Mouse (Mus musculus) forebrain, embryonic 15.5 days (tissue): ENCODE measurements at regions not wholly inside any gene's neighbourhood (a gene's known extent, or its start where the extent isn't known, plus 50 kb on each side); places are given as distances from the start of the nearest gene placed in this dataset.

Experiments
- ATAC-seq: fragments of 200-750 bp; cut with Nextera tagmentation; replicated peaks from 2 replicates; pipeline ENCODE4 v1.8.0; 2017; ENCODE audit warnings: mild to moderate bottlenecking, moderate TSS enrichment, moderate library complexity
- H3K27ac ChIP-seq: fragments of 300-500 bp; sonication (generic); replicated peaks from 2 replicates; pipeline ENCODE4 v1.5.1; 2015; ENCODE audit warnings: mild to moderate bottlenecking, inconsistent platforms
- H3K27me3 ChIP-seq: fragments of 300-500 bp; sonication (generic); 2 replicates; pipeline ENCODE4 v1.6.1; 2015; ENCODE audit warnings: inconsistent platforms
- H3K36me3 ChIP-seq: fragments of 300-500 bp; sonication (generic); 2 replicates; pipeline ENCODE4 v1.6.1; 2015; ENCODE audit warnings: mild to moderate bottlenecking, inconsistent platforms
- H3K4me1 ChIP-seq: fragments of 300-500 bp; sonication (generic); 2 replicates; pipeline ENCODE4 v1.6.1; 2015; ENCODE audit warnings: inconsistent platforms
- H3K4me2 ChIP-seq: fragments of 300-500 bp; sonication (generic); replicated peaks from 2 replicates; pipeline ENCODE4 v1.6.1; 2015; ENCODE audit warnings: mild to moderate bottlenecking, inconsistent platforms
- H3K4me3 ChIP-seq: fragments of 300-500 bp; sonication (generic); 2 replicates; pipeline ENCODE4 v1.5.1; 2015; ENCODE audit warnings: mild to moderate bottlenecking, inconsistent platforms
- H3K9ac ChIP-seq: fragments of 300-500 bp; sonication (generic); replicated peaks from 2 replicates; pipeline ENCODE4 v1.6.1; 2015; ENCODE audit warnings: mild to moderate bottlenecking, inconsistent platforms
- H3K9me3 ChIP-seq: fragments of 300-500 bp; sonication (generic); 2 replicates; pipeline ENCODE4 v1.6.1; 2016; ENCODE audit warnings: inconsistent platforms
- WGBS: fragments of 180-500 bp; shearing (Covaris S2); methylation state at CpG from one replicate; pipeline ENCODE4 v1.1.7; 2015; ENCODE audit warnings: mixed read lengths; 5-methylcytosine and 5-hydroxymethylcytosine counted together

DNA sequence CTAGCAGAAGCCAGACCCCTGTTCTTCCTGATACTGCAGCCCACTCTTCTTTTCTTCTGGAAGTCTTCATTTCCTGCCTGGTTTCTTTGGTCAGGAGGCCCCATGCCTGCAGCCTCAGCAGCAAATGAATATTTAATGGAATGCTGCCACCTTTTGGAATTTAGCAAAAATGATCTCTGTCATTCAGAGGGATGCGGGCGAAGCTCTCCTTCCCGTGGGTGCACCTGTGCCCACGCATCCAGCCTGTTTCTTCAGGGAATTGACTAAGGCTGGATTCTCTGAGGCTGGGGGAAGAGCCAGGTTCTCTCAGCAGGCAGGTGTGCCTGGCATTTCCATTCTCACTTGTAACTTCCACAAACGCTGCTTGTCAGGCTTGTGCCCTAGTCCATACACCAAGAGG lies 279.1 kb upstream of the Eef2kmt start:
- no peaks in the 10 kb centered on the region for H3K9me3 ChIP-seq
- H3K4me1 ChIP-seq = peaks cover 21% of the 10 kb centered on the region
- H3K9ac ChIP-seq = no peak overlapping the region
- WGBS = 45% methylated on average over 5 of the region's 5 CpGs
- H3K27ac ChIP-seq = no peak overlapping the region
- ATAC-seq = no peak
- no peak overlapping the region for H3K4me2 ChIP-seq
- no peak overlapping the region for H3K4me3 ChIP-seq
- H3K36me3 ChIP-seq = no peaks in the 10 kb centered on the region
- no peaks in the 10 kb centered on the region for H3K27me3 ChIP-seq

DNA sequence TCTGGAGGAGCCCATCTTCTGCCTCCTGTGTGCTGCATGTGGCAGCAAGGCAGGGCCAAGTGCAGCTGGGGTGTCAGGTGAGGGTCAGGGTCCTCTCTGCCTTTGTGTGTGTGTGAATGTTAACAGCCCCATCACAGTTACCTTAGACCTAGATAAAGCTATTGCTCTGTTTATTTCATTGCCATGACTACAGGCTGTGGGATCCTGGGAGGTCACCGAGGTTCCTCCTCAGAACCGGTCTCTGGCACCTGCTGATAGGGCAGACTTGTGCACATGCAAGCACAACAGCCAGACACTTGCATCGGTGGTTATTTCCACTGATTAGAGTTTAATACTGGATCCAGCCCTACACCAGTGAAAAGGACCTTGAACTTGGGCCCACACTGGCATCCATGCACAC lies 278.6 kb upstream of the Eef2kmt start:
- Histone ChIP-seq H3K4me3 (no peak overlapping the region), H3K9ac (no peak overlapping the region), H3K4me2 (no peak overlapping the region), H3K36me3 (no peaks in the 10 kb centered on the region), H3K27me3 (no peaks in the 10 kb centered on the region), H3K9me3 (no peaks in the 10 kb centered on the region), H3K4me1 (peaks cover 20% of the 10 kb centered on the region), H3K27ac (no peak overlapping the region)
- WGBS = 67% methylated on average over 3 of the region's 3 CpGs
- ATAC-seq = no peak

DNA sequence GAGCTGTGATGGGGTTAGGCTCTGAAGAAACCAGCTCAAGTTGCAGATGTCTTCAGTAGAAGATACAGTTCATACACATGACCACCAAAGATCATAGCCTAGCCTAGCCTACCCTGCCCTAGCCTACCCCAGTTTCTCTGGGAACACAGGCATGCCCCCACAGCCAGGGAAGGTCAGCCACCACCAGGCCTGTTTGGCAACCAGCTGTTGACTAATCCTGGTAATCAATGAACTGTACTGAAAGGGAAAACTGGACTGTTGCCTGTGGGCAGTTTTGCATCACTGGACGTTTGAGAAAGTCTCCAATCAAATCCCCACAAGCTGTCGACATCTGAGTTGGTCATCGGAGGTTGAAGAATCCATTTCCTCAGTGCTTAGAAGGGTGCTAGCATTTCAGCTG lies 276.5 kb upstream of the Eef2kmt start:
- ATAC-seq = no peak
- Histone ChIP-seq H3K4me2 (no peak overlapping the region), H3K4me1 (peaks cover 11% of the 10 kb centered on the region), H3K27ac (no peak overlapping the region), H3K36me3 (no peaks in the 10 kb centered on the region), H3K9ac (no peak overlapping the region), H3K9me3 (no peaks in the 10 kb centered on the region), H3K4me3 (no peak overlapping the region), H3K27me3 (no peaks in the 10 kb centered on the region)
- WGBS = 76% methylated on average over 3 of the region's 3 CpGs

DNA sequence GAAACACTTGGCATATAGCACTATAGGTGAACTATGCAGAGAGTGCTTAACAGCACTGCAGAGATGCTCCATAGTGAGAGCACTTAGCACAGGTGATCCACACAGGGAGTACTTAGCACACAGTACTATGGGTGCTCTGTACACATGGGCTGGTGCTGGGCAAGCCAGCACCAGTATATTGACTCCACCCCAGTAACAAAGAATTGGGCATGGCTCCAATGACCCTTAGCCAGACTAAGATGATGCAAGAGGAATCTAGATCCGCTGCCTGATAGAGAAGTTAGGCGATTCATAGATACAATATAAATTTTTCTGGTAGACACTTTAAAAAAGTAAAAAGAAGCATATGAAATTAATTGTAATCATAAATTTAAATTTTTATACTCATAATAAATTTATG lies 274.0 kb upstream of the Eef2kmt start:
- Histone ChIP-seq H3K9ac (no peak overlapping the region), H3K27ac (no peak overlapping the region), H3K4me3 (no peak overlapping the region), H3K4me2 (no peak overlapping the region), H3K4me1 (0 out of 2 replicates have a peak, but pooled peaks cover 2% of the 10 kb centered on the region), H3K27me3 (no peaks in the 10 kb centered on the region), H3K36me3 (no peaks in the 10 kb centered on the region), H3K9me3 (no peaks in the 10 kb centered on the region)
- ATAC-seq = no peak
- 84% methylated on average over 2 of the region's 2 CpGs for WGBS

DNA sequence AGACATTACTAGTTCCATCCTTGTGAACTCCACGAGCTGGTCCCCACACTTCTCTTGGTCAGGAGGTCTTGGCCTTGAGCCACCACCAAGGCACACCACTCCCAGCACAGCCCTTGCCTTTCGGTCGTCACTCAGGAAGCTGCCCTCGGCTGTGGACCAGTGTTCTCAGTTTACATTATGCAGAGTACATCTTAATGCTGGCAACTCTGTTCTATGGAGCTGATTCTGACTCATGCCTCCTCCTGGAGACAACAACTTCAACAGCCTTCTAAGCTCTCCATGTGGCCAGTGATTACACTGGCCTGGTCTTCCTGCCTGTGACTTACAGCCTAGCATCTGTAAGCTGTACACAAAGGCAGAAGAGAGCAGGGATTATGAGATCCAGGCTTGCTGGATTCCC lies 272.2 kb upstream of the Eef2kmt start:
- no peaks in the 10 kb centered on the region for H3K36me3 ChIP-seq
- no peak overlapping the region for H3K4me2 ChIP-seq
- 68% methylated on average over 4 of the region's 4 CpGs for WGBS
- H3K27ac ChIP-seq = no peak overlapping the region
- ATAC-seq = no peak
- no peak overlapping the region for H3K9ac ChIP-seq
- no peak overlapping the region for H3K4me3 ChIP-seq
- no peaks in the 10 kb centered on the region for H3K9me3 ChIP-seq
- H3K4me1 ChIP-seq = no peaks in the 10 kb centered on the region
- no peaks in the 10 kb centered on the region for H3K27me3 ChIP-seq

DNA sequence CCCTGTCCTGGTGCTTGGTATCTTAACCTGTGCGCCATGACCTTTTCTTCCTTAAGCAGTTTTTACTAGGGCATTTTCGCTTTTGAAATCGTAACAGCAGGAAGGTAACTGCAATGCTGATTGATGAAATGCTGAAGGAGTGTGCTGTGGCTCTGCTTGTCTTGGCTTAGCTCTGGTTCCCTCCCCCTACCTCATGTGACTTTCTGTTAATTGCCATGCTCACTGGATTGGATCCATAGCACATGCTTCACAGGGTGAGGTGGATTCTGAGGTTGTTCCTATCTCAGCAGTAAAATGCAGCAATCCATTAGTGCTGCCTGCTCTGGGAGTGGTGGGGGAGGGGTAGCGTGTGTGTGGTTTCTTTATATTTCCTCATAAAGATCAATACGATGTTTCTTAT lies 268.6 kb upstream of the Eef2kmt start:
- H3K4me2 ChIP-seq = no peak overlapping the region
- H3K9me3 ChIP-seq = no peaks in the 10 kb centered on the region
- 0 out of 2 replicates have a peak overlapping the region, but pooled peaks have one; percentile 27 for H3K27ac ChIP-seq
- no peaks in the 10 kb centered on the region for H3K4me1 ChIP-seq
- no peak overlapping the region for H3K9ac ChIP-seq
- ATAC-seq = 0 out of 2 replicates have a peak, but pooled peaks have one; percentile 43
- no peaks in the 10 kb centered on the region for H3K36me3 ChIP-seq
- 88% methylated on average over 5 of the region's 5 CpGs for WGBS
- no peaks in the 10 kb centered on the region for H3K27me3 ChIP-seq
- H3K4me3 ChIP-seq = no peak overlapping the region

DNA sequence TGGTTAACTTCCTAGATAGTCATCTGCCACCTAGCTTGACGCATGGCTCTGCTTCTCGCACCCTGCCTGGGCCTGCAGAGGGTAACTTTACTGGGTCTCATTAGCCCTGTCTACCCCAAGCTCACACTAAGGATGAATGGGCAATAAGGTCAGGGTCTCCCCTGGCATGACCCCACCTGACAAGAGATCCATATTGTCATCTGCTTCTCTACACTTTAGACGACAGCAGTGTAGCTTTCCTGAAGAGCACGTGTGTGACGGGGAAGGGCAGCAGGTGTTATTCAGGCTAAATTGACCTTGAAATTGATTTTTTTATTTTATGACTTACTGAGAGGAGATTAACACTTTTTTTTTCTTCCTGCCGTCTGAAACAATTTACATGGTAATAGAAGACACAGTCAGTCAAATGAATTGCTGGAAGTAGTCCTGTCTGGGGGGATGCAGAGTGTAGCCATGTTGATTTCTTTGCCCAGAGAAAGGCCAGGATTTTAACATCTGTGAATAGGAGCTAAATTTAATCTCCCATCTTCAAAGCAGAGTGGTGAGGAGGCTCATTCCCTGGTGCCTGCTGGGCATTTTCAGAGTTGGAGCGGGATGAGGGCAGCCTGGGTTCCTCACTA lies 267.7 kb upstream of the Eef2kmt start:
- no peak overlapping the region for H3K4me3 ChIP-seq
- no peak overlapping the region for H3K27ac ChIP-seq
- WGBS = 62% methylated on average over 7 of the region's 7 CpGs
- H3K4me2 ChIP-seq = no peak overlapping the region
- no peak overlapping the region for H3K9ac ChIP-seq
- ATAC-seq = no peak
- no peaks in the 10 kb centered on the region for H3K27me3 ChIP-seq
- H3K9me3 ChIP-seq = no peaks in the 10 kb centered on the region
- no peaks in the 10 kb centered on the region for H3K4me1 ChIP-seq
- no peaks in the 10 kb centered on the region for H3K36me3 ChIP-seq

DNA sequence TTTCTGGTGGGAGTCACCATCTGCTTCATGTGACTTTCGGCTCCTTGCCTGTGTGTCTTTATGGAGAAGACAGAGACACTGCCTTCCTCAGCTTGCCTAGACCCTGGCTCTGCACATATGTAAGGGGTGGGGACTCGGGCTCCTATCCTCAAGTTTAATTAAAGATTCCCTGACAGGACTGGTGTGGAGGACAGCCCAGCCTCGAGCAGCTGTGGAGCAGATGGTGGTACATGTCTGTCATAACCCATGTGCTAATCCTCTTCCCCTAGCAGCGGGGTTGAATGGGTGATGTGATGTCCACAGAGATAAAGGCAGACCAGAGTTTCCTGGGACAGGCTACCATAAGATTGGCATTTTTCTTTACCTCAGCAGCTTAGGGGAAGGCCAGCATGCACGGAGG lies 262.0 kb upstream of the Eef2kmt start:
- H3K36me3 ChIP-seq = no peaks in the 10 kb centered on the region
- WGBS = 65% methylated on average over 5 of the region's 5 CpGs
- H3K27ac ChIP-seq = no peak overlapping the region

DNA sequence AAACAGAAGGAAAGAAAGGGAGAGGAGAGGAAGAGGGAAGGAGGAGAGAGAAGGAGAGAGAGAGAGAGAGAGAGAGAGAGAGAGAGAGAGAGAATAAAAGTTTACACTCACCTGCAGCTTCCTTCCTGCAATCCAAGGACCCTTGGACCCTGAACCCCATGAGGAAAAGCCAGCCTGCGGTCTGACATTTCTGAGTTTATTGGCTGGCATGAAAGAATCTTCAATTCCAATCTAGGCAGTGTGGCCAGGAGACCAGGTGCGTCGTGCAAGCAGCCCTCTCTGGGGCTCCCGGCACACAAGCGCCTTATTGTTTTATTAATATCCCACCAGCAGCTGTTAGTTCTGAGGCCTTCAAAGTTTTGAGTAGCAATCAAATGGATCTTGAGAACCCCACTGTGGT lies 260.1 kb upstream of the Eef2kmt start:
- WGBS = 78% methylated on average over 5 of the region's 5 CpGs
- H3K36me3 ChIP-seq = no peaks in the 10 kb centered on the region
- ATAC-seq = no peak

More for the DNA sequence above, 262.0 kb upstream of the Eef2kmt start:
- no peak for ATAC-seq
- no peak overlapping the region for H3K9ac ChIP-seq
- H3K4me3 ChIP-seq = no peak overlapping the region
- H3K9me3 ChIP-seq = no peaks in the 10 kb centered on the region
- H3K4me1 ChIP-seq = no peaks in the 10 kb centered on the region
- H3K4me2 ChIP-seq = no peak overlapping the region
- H3K27me3 ChIP-seq = no peaks in the 10 kb centered on the region

DNA sequence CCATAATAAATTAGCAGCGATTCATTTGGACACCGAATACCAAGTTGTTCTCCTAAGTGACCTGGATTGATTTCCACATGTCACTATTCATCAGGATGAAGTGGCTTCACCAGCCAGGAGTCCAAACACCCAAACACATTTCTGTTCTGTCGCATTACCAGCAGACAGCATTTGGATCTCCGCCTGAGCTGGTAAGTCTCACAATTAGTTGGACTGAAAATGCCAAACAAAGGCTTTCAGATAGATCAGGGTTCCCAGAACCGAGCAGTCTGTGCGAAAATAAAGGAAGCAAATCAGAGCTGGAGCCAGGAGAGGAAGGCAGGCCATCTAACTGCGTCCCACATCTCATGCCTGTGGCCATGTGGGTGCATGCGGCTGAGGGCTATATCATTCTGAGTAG lies 251.5 kb upstream of the Eef2kmt start:
- H3K27ac ChIP-seq = peak overlapping the region; percentile 62
- peaks cover 12% of the 10 kb centered on the region for H3K4me1 ChIP-seq
- no peak overlapping the region for H3K4me2 ChIP-seq
- H3K9ac ChIP-seq = no peak overlapping the region
- no peak for ATAC-seq
- no peaks in the 10 kb centered on the region for H3K36me3 ChIP-seq
- 43% methylated on average over 8 of the region's 8 CpGs for WGBS
- H3K4me3 ChIP-seq = no peak overlapping the region
- no peaks in the 10 kb centered on the region for H3K27me3 ChIP-seq
- no peaks in the 10 kb centered on the region for H3K9me3 ChIP-seq

More for the DNA sequence above, 260.1 kb upstream of the Eef2kmt start:
- Histone ChIP-seq H3K9me3 (no peaks in the 10 kb centered on the region), H3K27ac (no peak overlapping the region), H3K4me3 (no peak overlapping the region), H3K4me1 (no peaks in the 10 kb centered on the region), H3K9ac (no peak overlapping the region), H3K27me3 (no peaks in the 10 kb centered on the region), H3K4me2 (no peak overlapping the region)

DNA sequence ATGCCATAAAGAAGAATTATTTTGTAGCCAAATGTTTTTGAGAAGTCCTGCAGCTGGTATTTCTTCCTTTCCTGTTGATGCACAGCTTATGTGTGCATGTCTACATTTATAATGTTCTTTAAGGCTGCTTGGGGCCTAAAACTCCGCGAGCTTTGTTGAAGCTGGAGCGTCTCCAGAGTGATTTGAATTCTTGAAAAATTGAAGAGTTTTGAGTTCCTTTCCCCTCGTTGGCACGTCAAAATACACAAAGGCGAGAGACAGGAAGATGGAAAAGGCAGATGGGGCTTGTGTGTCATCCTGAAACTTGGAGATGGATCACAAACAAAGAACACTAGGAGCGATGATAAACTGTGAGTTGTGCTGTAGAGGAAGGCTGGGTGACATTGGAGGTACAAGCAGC lies 246.2 kb upstream of the Eef2kmt start:
- Histone ChIP-seq H3K27me3 (no peaks in the 10 kb centered on the region), H3K9me3 (no peaks in the 10 kb centered on the region), H3K4me2 (no peak overlapping the region), H3K9ac (no peak overlapping the region), H3K4me1 (peaks cover 3% of the 10 kb centered on the region), H3K27ac (peak overlapping the region; percentile 11; the same call in 1 of the 2 replicates), H3K36me3 (no peaks in the 10 kb centered on the region), H3K4me3 (no peak overlapping the region)
- WGBS = 85% methylated on average over 7 of the region's 7 CpGs
- no peak for ATAC-seq

DNA sequence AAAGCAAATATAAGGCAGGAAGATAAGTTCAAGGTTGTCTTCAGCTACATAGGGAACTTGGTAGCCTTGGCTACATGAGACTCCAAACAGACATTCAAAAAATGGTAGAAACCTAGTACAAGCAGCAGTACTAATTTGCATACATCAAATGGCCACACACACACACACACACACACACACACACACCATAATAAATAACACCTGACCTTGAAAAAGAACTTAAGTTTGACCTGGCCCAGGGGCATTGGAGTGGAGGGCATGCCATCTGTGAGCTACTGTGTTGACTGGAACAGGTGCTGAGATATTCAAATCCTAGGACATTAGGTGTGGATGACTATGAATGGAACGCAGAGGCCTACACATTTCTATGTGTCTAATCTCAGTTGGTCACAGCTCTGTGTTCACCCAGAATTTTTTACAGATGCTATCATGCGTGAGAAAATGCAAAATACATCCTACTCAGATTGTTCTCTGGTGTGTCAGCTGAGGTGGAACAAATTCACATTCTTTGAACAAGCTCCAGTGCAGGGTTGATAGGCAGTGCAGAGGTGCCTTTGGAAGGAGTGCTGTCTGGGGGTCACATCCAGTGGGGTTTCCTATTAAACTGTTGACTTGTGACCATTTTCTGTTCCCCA lies 240.4 kb upstream of the Eef2kmt start:
- H3K9ac ChIP-seq = no peak overlapping the region
- H3K27ac ChIP-seq = 0 out of 2 replicates have a peak overlapping the region, but pooled peaks have one; percentile 8
- 48% methylated on average over 2 of the region's 2 CpGs for WGBS
- H3K36me3 ChIP-seq = no peaks in the 10 kb centered on the region
- H3K27me3 ChIP-seq = no peaks in the 10 kb centered on the region
- ATAC-seq = no peak
- H3K4me2 ChIP-seq = no peak overlapping the region
- no peak overlapping the region for H3K4me3 ChIP-seq
- no peaks in the 10 kb centered on the region for H3K9me3 ChIP-seq
- H3K4me1 ChIP-seq = no peaks in the 10 kb centered on the region

DNA sequence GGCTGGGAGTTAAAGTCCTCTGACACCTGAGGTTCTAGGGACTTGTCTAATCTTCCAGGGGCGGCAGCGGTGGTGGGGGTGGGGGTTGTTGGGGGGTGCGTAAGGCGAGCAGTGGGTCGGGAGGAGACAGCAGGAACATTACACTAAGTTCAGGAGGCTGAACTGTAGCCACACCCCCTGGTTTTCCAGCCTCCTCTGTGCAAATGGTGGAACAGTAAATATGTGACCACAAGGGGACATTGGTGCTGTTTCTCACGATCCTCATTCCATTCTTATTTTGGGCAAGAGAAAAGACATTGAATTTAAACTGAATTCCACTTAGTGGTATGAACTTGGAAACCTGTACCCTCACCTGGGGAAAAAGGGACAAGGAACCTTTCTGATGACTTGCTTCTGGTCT lies 237.6 kb upstream of the Eef2kmt start:
- H3K4me2 ChIP-seq = no peak overlapping the region
- H3K27ac ChIP-seq = no peak overlapping the region
- H3K9me3 ChIP-seq = no peaks in the 10 kb centered on the region
- WGBS = 33% methylated on average over 6 of the region's 6 CpGs
- no peak for ATAC-seq
- no peak overlapping the region for H3K9ac ChIP-seq
- H3K4me1 ChIP-seq = no peaks in the 10 kb centered on the region
- no peak overlapping the region for H3K4me3 ChIP-seq
- H3K36me3 ChIP-seq = no peaks in the 10 kb centered on the region
- H3K27me3 ChIP-seq = no peaks in the 10 kb centered on the region
